Mouse (Mus musculus) E14TG2a.4 (cell line): ENCODE results near the gene Tecpr2.

Source experiments
- H3K27me3 ChIP-seq: 2 replicates; pipeline ENCODE4 v1.6.1; 2014; ENCODE audit warnings: low read length, control low read depth; ENCODE audit not compliant: insufficient read depth
- H3K36me3 ChIP-seq: 2 replicates; pipeline ENCODE4 v1.6.1; 2014; ENCODE audit warnings: low read length, control low read depth; ENCODE audit not compliant: insufficient read depth
- H3K4me1 ChIP-seq: replicated peaks from 2 replicates; pipeline ENCODE4 v1.6.1; 2014; ENCODE audit warnings: low read depth, low read length, control low read depth
- H3K4me3 ChIP-seq: replicated peaks from 2 replicates; pipeline ENCODE4 v1.5.1; 2014; ENCODE audit warnings: mild to moderate bottlenecking, low read length
- H3K9me3 ChIP-seq: 2 replicates; pipeline ENCODE4 v1.6.1; 2014; ENCODE audit warnings: low read length, control low read depth
- CTCF ChIP-seq: conservative IDR thresholded peaks from 2 replicates; pipeline ENCODE4 v1.5.1; 2014; ENCODE audit warnings: low read length
- NANOG ChIP-seq: IDR thresholded peaks from 2 replicates; pipeline ENCODE4 v1.6.1; 2014; ENCODE audit warnings: borderline replicate concordance, low read length, mixed read lengths
- POU5F1 ChIP-seq: IDR thresholded peaks from 2 replicates; pipeline ENCODE4 v1.6.1; 2014; ENCODE audit warnings: low read length, borderline replicate concordance

Gene Tecpr2

DNA sequence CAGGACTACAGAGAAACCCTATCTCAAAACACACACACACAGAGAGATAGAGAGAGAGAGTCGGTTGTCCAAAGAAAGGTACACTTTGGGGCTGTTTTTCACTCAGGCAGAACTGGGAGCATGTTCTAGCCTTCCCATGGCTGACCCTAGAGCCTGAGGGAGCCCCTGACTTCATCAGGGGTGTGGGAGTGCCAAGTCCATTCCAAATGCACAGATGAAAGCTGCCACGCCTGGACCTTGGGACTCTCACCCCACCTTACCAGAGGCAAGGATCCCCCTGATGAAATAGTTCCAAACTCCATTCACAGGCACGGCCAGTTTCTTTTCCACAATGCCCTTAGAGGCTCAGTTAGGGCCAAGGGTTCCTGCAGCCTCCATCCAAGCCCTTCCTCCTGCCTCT lies 90.7 kb downstream of the Tecpr2 start:
- H3K27me3 ChIP-seq = peaks cover 28% of the 10 kb centered on the region
- no peak overlapping the region for H3K4me3 ChIP-seq
- H3K36me3 ChIP-seq = peaks cover 27% of the 10 kb centered on the region
- H3K4me1 ChIP-seq = peaks cover 73% of the 10 kb centered on the region
- no peak for TF ChIP-seq POU5F1
- no peak for TF ChIP-seq CTCF
- no peak for TF ChIP-seq NANOG
- H3K9me3 ChIP-seq = no peaks in the 10 kb centered on the region

DNA sequence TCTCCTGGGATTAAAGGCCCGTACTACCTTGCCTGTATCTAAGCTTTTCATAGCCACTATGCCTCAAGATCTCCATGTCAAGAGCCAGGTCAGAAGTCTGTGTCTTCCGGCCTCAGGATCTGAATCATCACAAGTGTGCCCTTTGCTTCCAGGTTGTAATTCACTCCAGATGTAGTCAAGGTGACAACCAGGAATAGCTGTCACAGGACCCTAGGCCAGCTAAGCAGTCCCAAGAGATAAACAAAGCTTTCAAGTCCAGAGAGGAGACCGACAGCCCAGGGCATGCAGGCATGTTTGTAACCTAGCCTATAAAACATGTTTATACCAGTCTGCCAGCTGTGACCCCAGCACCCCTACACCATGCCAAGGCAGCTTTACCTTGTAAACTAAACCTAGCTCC lies 92.7 kb downstream of the Tecpr2 start:
- no peak overlapping the region for H3K4me3 ChIP-seq
- H3K27me3 ChIP-seq = peaks cover 20% of the 10 kb centered on the region
- peaks cover 7% of the 10 kb centered on the region for H3K36me3 ChIP-seq
- H3K9me3 ChIP-seq = no peaks in the 10 kb centered on the region
- TF ChIP-seq NANOG (no peak), CTCF (no peak), POU5F1 (no peak)
- H3K4me1 ChIP-seq = peaks cover 53% of the 10 kb centered on the region

DNA sequence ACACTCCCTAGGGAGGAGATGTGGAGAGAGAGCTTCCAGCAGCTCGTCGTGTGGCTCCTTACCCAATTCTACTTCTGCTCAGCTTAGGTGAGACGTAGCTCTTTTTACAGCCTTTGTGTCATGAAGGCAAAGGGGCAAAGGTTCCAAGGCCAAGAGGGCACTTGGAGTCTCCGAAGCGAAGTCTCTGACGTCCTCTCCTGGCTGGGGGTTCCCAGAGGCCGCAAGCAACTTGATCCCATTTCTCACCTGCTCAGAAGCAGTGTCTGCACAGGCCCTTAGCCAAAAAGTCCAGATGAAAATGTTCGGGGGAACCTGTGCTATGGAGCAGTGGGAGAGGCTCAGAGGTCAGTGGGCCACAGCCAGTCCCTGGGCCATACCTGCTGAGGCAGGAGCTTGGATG lies 94.0 kb downstream of the Tecpr2 start:
- Histone ChIP-seq H3K36me3 (no peaks in the 10 kb centered on the region), H3K4me3 (no peak overlapping the region), H3K27me3 (peaks cover 7% of the 10 kb centered on the region; the same call in 1 of the 2 replicates), H3K9me3 (no peaks in the 10 kb centered on the region), H3K4me1 (peaks cover 42% of the 10 kb centered on the region)
- TF ChIP-seq POU5F1 (no peak), CTCF (no peak), NANOG (no peak)

DNA sequence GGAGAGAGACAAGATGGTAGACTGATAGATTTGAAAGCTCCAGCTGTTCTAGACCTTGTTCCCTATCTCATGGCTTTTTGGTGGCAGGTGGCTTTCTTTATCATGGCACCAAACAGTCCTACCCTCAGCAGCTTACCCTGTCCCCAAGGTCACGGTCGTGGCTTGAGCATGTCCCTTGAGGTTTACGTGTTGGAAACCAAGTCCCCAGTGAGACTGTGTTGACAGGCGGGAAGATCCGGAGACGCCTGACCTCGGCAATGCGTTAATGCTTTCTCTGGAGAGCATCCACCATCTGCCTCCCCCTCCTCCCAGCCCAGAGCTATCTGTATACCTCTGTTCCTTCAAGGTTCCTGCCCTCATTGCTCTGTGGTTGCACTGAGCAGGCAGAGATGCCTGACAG lies 94.7 kb downstream of the Tecpr2 start:
- Histone ChIP-seq H3K4me3 (no peak overlapping the region), H3K36me3 (no peaks in the 10 kb centered on the region), H3K9me3 (no peaks in the 10 kb centered on the region), H3K4me1 (peaks cover 39% of the 10 kb centered on the region), H3K27me3 (peaks cover 7% of the 10 kb centered on the region; the same call in 1 of the 2 replicates)
- TF ChIP-seq POU5F1 (no peak), CTCF (no peak), NANOG (no peak)

DNA sequence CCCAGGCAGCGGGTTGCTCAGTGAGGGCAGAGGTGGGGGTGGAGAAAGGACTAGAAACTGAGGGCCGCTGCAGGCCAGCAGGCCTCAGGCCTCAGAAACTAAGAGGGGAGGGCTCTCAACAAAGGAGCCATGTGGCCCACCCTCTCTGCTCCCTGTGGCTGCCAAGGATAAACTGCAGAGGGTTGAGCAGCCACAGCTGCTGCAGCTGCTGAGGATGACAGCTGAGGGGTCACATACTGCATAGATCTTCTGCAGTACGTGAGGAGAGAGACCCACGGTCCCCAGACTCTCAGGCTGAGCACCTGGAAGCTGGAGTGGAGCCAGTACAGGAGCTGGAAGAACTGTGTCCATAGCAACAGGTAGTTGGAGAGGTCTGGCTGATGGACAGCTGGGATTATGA lies 95.5 kb downstream of the Tecpr2 start:
- Histone ChIP-seq H3K27me3 (peaks cover 7% of the 10 kb centered on the region; the same call in 1 of the 2 replicates), H3K4me3 (no peak overlapping the region), H3K4me1 (peaks cover 34% of the 10 kb centered on the region), H3K9me3 (no peaks in the 10 kb centered on the region), H3K36me3 (no peaks in the 10 kb centered on the region)
- TF ChIP-seq NANOG (no peak), POU5F1 (no peak), CTCF (no peak)

- TF ChIP-seq POU5F1 = no peak
- no peak for TF ChIP-seq CTCF
- Histone ChIP-seq H3K4me3 (no peak overlapping the region), H3K36me3 (no peaks in the 10 kb centered on the region), H3K9me3 (no peaks in the 10 kb centered on the region), H3K27me3 (peaks cover 7% of the 10 kb centered on the region; the same call in 1 of the 2 replicates), H3K4me1 (peaks cover 34% of the 10 kb centered on the region)
These were observed 96.1 kb downstream of the Tecpr2 start for GRCm38 (mm10) chr12:110985141-110985540.

GRCm38 (mm10) chr12:110986536-110987425 lies 97.7 kb downstream of the Tecpr2 start:
- Histone ChIP-seq H3K36me3 (no peaks in the 10 kb centered on the region), H3K4me3 (no peak overlapping the region), H3K27me3 (peaks cover 4% of the 10 kb centered on the region; the same call in 1 of the 2 replicates), H3K9me3 (no peaks in the 10 kb centered on the region), H3K4me1 (peaks cover 38% of the 10 kb centered on the region)
- TF ChIP-seq POU5F1 (no peak), CTCF (no peak), NANOG (no peak)

GRCm38 (mm10) chr12:110989409-110989808 lies 100.3 kb downstream of the Tecpr2 start:
- Histone ChIP-seq H3K36me3 (no peaks in the 10 kb centered on the region), H3K9me3 (no peaks in the 10 kb centered on the region), H3K27me3 (peaks cover 4% of the 10 kb centered on the region; the same call in 1 of the 2 replicates), H3K4me1 (peaks cover 35% of the 10 kb centered on the region), H3K4me3 (no peak overlapping the region)
- TF ChIP-seq CTCF (no peak), NANOG (no peak), POU5F1 (no peak)

- no peaks in the 10 kb centered on the region for H3K9me3 ChIP-seq
- no peaks in the 10 kb centered on the region for H3K36me3 ChIP-seq
- H3K4me1 ChIP-seq = peaks cover 42% of the 10 kb centered on the region
- no peak overlapping the region for H3K4me3 ChIP-seq
- TF ChIP-seq POU5F1 (no peak), CTCF (no peak), NANOG (no peak)
- H3K27me3 ChIP-seq = no peaks in the 10 kb centered on the region; the same call in 1 of the 2 replicates
These were observed 101.4 kb downstream of the Tecpr2 start for GRCm38 (mm10) chr12:110990500-110990899.
